Mouse (Mus musculus): ENCODE data around the gene Sh2d6.

DNA sequence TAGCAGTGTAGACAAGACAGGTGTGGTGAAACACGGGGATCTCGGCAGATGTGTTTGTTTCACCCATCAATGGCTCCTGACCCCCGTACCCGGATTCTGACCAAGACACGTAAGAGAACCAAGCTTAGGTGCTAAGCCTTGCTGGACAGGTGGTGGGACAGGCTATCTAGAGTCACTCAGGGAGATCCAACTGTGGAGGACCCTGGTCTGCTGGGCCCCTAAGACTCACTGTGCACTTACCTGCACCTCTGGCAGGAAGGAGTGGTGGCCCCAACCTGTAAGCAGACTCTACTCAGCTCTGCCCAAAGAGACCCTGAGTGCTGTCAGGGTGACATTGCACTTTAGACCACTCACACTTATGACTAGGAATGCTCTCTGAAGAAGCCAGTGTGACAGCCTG is 603 bp downstream of the Sh2d6 start:
- TF ChIP-seq POLR2A (IDR thresholded peaks at IDR 0.05; ENCODE audit: insufficient read depth, low read depth, low read length): no peak
- no peak for TF ChIP-seq CTCF (IDR thresholded peaks at IDR 0.05)
- TF ChIP-seq EP300 (IDR thresholded peaks at IDR 0.05; ENCODE audit: insufficient read depth, low read depth, low read length): no peak
